Mouse (Mus musculus) heart, embryonic 15.5 days (tissue): ENCODE measurements around the gene Nup62. TPM values are rescaled to one million over a fixed set of nuclear protein-coding genes. Genes with fewer than 3 reads are reported as not detected.

Experiments used
- ATAC-seq: fragments of 200-750 bp; cut with Nextera tagmentation; replicated peaks from 2 replicates; pipeline ENCODE4 v1.8.0; 2017; ENCODE audit warnings: low read depth, moderate TSS enrichment; ENCODE audit not compliant: insufficient number of reproducible peaks, insufficient read depth, low FRiP score
- H3K27ac ChIP-seq: fragments of 300-500 bp; sonication (generic); 2 replicates; pipeline ENCODE4 v1.5.1; 2015; ENCODE audit warnings: mild to moderate bottlenecking, inconsistent platforms
- H3K27me3 ChIP-seq: fragments of 300-500 bp; sonication (generic); 2 replicates; pipeline ENCODE4 v1.6.1; 2015; ENCODE audit warnings: inconsistent platforms
- H3K36me3 ChIP-seq: fragments of 300-500 bp; sonication (generic); 2 replicates; pipeline ENCODE4 v1.6.1; 2015; ENCODE audit warnings: mild to moderate bottlenecking, inconsistent platforms
- H3K4me1 ChIP-seq: fragments of 300-500 bp; sonication (generic); replicated peaks from 2 replicates; pipeline ENCODE4 v1.6.1; 2015; ENCODE audit warnings: inconsistent platforms
- H3K4me2 ChIP-seq: fragments of 300-500 bp; sonication (generic); 2 replicates; pipeline ENCODE4 v1.6.1; 2015; ENCODE audit warnings: inconsistent platforms, mild to moderate bottlenecking, moderate library complexity
- H3K4me3 ChIP-seq: fragments of 300-500 bp; sonication (generic); 2 replicates; pipeline ENCODE4 v1.5.1; 2015; ENCODE audit warnings: mild to moderate bottlenecking, inconsistent platforms
- H3K9ac ChIP-seq: fragments of 300-500 bp; sonication (generic); 2 replicates; pipeline ENCODE4 v1.6.1; 2015; ENCODE audit warnings: mild to moderate bottlenecking, inconsistent platforms
- H3K9me3 ChIP-seq: fragments of 300-500 bp; sonication (generic); replicated peaks from 2 replicates; pipeline ENCODE4 v1.6.1; 2016; ENCODE audit warnings: inconsistent platforms
- WGBS: fragments of 180-500 bp; shearing (Covaris S2); methylation state at CpG from one replicate; pipeline ENCODE4 v1.1.7; 2015; ENCODE audit warnings: mixed read lengths; 5-methylcytosine and 5-hydroxymethylcytosine counted together
- polyA plus RNA-seq: library from polyadenylated mRNA; unstranded; fragments of >200 nt; fragmentation: Nextera tagmentation; extraction: Ambion mirVana; gene quantifications from 2 replicates; pipeline ENCODE4 v1.2.1, GENCODE M21; 2015

The Nup62 gene
- polyA plus RNA-seq, 1 experiment from 2014 or later: 57.2 TPM

- ATAC-seq: no peak
- Histone ChIP-seq H3K4me2 (no peak overlapping the region), H3K4me1 (peaks cover 18% of the 10 kb centered on the region), H3K9ac (no peak overlapping the region), H3K27ac (no peak overlapping the region), H3K36me3 (peaks cover 12% of the 10 kb centered on the region), H3K9me3 (no peaks in the 10 kb centered on the region), H3K27me3 (peaks cover 17% of the 10 kb centered on the region), H3K4me3 (no peak overlapping the region)
- 80% methylated on average over 6 of the region's 6 CpGs for WGBS
Measured at GRCm38 (mm10) chr7:44838073-44838472, 22.2 kb downstream of the Nup62 start.

GRCm38 (mm10) chr7:44839171-44839490 lies 23.2 kb downstream of the Nup62 start:
- H3K36me3 ChIP-seq: peaks cover 23% of the 10 kb centered on the region
- peaks cover 17% of the 10 kb centered on the region for H3K4me1 ChIP-seq
- H3K4me2 ChIP-seq: peak overlapping the region; percentile 76
- H3K27ac ChIP-seq: no peak overlapping the region
- 36% methylated on average over 11 of the region's 11 CpGs for WGBS
- ATAC-seq: no peak
- H3K9me3 ChIP-seq: no peaks in the 10 kb centered on the region
- H3K9ac ChIP-seq: peak overlapping the region; percentile 46; the same call in 1 of the 2 replicates
- peak overlapping the region; percentile 34 for H3K4me3 ChIP-seq
- H3K27me3 ChIP-seq: peaks cover 17% of the 10 kb centered on the region

GRCm38 (mm10) chr7:44839491-44840191 lies 23.8 kb downstream of the Nup62 start:
- Histone ChIP-seq H3K36me3 (peaks cover 28% of the 10 kb centered on the region), H3K4me2 (peak overlapping the region; percentile 76), H3K27me3 (peaks cover 17% of the 10 kb centered on the region), H3K9ac (peak overlapping the region; percentile 46), H3K4me1 (peaks cover 17% of the 10 kb centered on the region), H3K27ac (no peak overlapping the region), H3K9me3 (no peaks in the 10 kb centered on the region), H3K4me3 (peak overlapping the region; percentile 34)
- WGBS: 3% methylated on average over 58 of the region's 58 CpGs
- peak; percentile 43 for ATAC-seq

GRCm38 (mm10) chr7:44840426-44840825 lies 24.5 kb downstream of the Nup62 start:
- Histone ChIP-seq H3K9ac (no peak overlapping the region), H3K9me3 (no peaks in the 10 kb centered on the region), H3K27ac (no peak overlapping the region), H3K27me3 (peaks cover 17% of the 10 kb centered on the region), H3K4me1 (peaks cover 17% of the 10 kb centered on the region), H3K36me3 (peaks cover 36% of the 10 kb centered on the region), H3K4me3 (peak overlapping the region; percentile 34; the same call in 1 of the 2 replicates), H3K4me2 (peak overlapping the region; percentile 76)
- ATAC-seq: no peak
- WGBS: 59% methylated on average over 14 of the region's 14 CpGs

- Histone ChIP-seq H3K9me3 (no peaks in the 10 kb centered on the region), H3K4me3 (no peak overlapping the region), H3K9ac (no peak overlapping the region), H3K36me3 (peaks cover 51% of the 10 kb centered on the region), H3K27me3 (peaks cover 17% of the 10 kb centered on the region), H3K4me2 (no peak overlapping the region), H3K4me1 (peaks cover 15% of the 10 kb centered on the region), H3K27ac (no peak overlapping the region)
- WGBS: 89% methylated on average over 8 of the region's 8 CpGs
- no peak for ATAC-seq
Measured at GRCm38 (mm10) chr7:44841825-44842463, 26.1 kb downstream of the Nup62 start.

GRCm38 (mm10) chr7:44845006-44845405 lies 29.1 kb downstream of the Nup62 start:
- Histone ChIP-seq H3K27ac (no peak overlapping the region), H3K27me3 (peaks cover 9% of the 10 kb centered on the region), H3K9ac (no peak overlapping the region), H3K36me3 (peaks cover 51% of the 10 kb centered on the region), H3K4me3 (no peak overlapping the region), H3K4me1 (peaks cover 17% of the 10 kb centered on the region), H3K4me2 (no peak overlapping the region), H3K9me3 (no peaks in the 10 kb centered on the region)
- WGBS: 92% methylated on average over 10 of the region's 10 CpGs
- ATAC-seq: no peak

GRCm38 (mm10) chr7:44846804-44847203 lies 30.9 kb downstream of the Nup62 start:
- WGBS: 88% methylated on average over 7 of the region's 7 CpGs
- Histone ChIP-seq H3K4me1 (peaks cover 27% of the 10 kb centered on the region), H3K9ac (no peak overlapping the region), H3K36me3 (peaks cover 51% of the 10 kb centered on the region), H3K4me2 (no peak overlapping the region), H3K4me3 (no peak overlapping the region), H3K27me3 (no peaks in the 10 kb centered on the region), H3K9me3 (no peaks in the 10 kb centered on the region), H3K27ac (no peak overlapping the region)
- no peak for ATAC-seq

- ATAC-seq: no peak
- no peaks in the 10 kb centered on the region for H3K27me3 ChIP-seq
- H3K4me1 ChIP-seq: peaks cover 32% of the 10 kb centered on the region
- peak overlapping the region; percentile 76 for H3K4me2 ChIP-seq
- H3K27ac ChIP-seq: 0 out of 2 replicates have a peak overlapping the region, but pooled peaks have one; percentile 97
- peaks cover 44% of the 10 kb centered on the region for H3K36me3 ChIP-seq
- WGBS: 78% methylated on average over 5 of the region's 5 CpGs
- no peaks in the 10 kb centered on the region for H3K9me3 ChIP-seq
- H3K9ac ChIP-seq: peak overlapping the region; percentile 54
- H3K4me3 ChIP-seq: peak overlapping the region; percentile 87
Measured at GRCm38 (mm10) chr7:44847772-44848171, 31.9 kb downstream of the Nup62 start.

- Histone ChIP-seq H3K4me3 (peak within 1 kb of the TSS; percentile 87), H3K9ac (peak within 1 kb of the TSS; percentile 78)
Measured at GRCm38 (mm10) chr7:44848561-44849415, 32.9 kb downstream of the Nup62 start, which contains the start of the genes Akt1s1 and Tbc1d17. TSS of gene Akt1s1 (plus strand) at chr7:44848991. TSS of gene Tbc1d17 (minus strand) at chr7:44849079.

GRCm38 (mm10) chr7:44849416-44850111 lies 33.7 kb downstream of the Nup62 start:
- Histone ChIP-seq H3K27ac (peak overlapping the region; percentile 97), H3K27me3 (no peaks in the 10 kb centered on the region), H3K4me1 (peaks cover 46% of the 10 kb centered on the region), H3K36me3 (peaks cover 30% of the 10 kb centered on the region), H3K9me3 (no peaks in the 10 kb centered on the region), H3K4me3 (peak overlapping the region; percentile 87), H3K9ac (peak overlapping the region; percentile 78), H3K4me2 (peak overlapping the region; percentile 76)
- peak; percentile 72 for ATAC-seq
- WGBS: under 1% methylated on average over 41 of the region's 41 CpGs

More at GRCm38 (mm10) chr7:44848561-44849415, 32.9 kb downstream of the Nup62 start, which contains the start of the genes Akt1s1 and Tbc1d17:
- peaks cover 41% of the 10 kb centered on the region for H3K4me1 ChIP-seq
- no peaks in the 10 kb centered on the region for H3K9me3 ChIP-seq
- ATAC-seq: peak; percentile 81
- H3K4me2 ChIP-seq: peak within 1 kb of the TSS; percentile 76
- peak within 1 kb of the TSS; percentile 97 for H3K27ac ChIP-seq
- H3K27me3 ChIP-seq: no peaks in the 10 kb centered on the region
- WGBS: under 1% methylated on average over 54 of the region's 54 CpGs
- peaks cover 38% of the 10 kb centered on the region for H3K36me3 ChIP-seq
